Mouse (Mus musculus): ENCODE data around the gene Dclk1. TPM values are rescaled to one million over a fixed set of nuclear protein-coding genes. Genes with fewer than 3 reads are reported as not detected.

The Dclk1 gene
- polyA plus RNA-seq, 1 experiment from 2014 or later: 4.4 TPM

- 87% methylated on average over 12 of the region's 12 CpGs for WGBS
These were observed 4.6 kb downstream of the Dclk1 start for GRCm38 (mm10) chr3:55246618-55247272.

GRCm38 (mm10) chr3:55248048-55248447 is 5.9 kb downstream of the Dclk1 start:
- 74% methylated on average over 3 of the region's 3 CpGs for WGBS
- H3K27ac ChIP-seq (replicated peaks): no peak overlapping the region
- no peak overlapping the region for H3K4me3 ChIP-seq (ENCODE audit: low read depth, low read length)
- DNase-seq (ENCODE audit: low spot score): no peak
- H3K9ac ChIP-seq (ENCODE audit: low read length): no peak overlapping the region
- H3K4me2 ChIP-seq (replicated peaks; ENCODE audit: low read depth): no peak overlapping the region
- no peak for ATAC-seq (ENCODE audit: low FRiP score, low TSS enrichment)
- H3K9me3 ChIP-seq (ENCODE audit: control insufficient read depth, low read length): no peaks in the 10 kb centered on the region
- H3K27me3 ChIP-seq (ENCODE audit: control insufficient read depth, insufficient read depth, low read length): no peaks in the 10 kb centered on the region
- no peaks in the 10 kb centered on the region for H3K4me1 ChIP-seq (replicated peaks; ENCODE audit: control insufficient read depth, insufficient read depth)
- H3K36me3 ChIP-seq (ENCODE audit: control insufficient read depth, insufficient read depth, low read length): no peaks in the 10 kb centered on the region
- TF ChIP-seq EP300 (optimal IDR thresholded peaks at IDR 0.05): no peak
- TF ChIP-seq CTCF (IDR thresholded peaks at IDR 0.05; ENCODE audit: low read depth): no peak

More at GRCm38 (mm10) chr3:55246618-55247272, 4.6 kb downstream of the Dclk1 start:
- DNase-seq (ENCODE audit: low spot score) (no peak), ATAC-seq (ENCODE audit: low FRiP score, low TSS enrichment) (no peak)
- Histone ChIP-seq H3K27ac (replicated peaks) (no peak overlapping the region), H3K27me3 (ENCODE audit: control insufficient read depth, insufficient read depth, low read length) (no peaks in the 10 kb centered on the region), H3K4me3 (ENCODE audit: low read depth, low read length) (no peak overlapping the region), H3K4me1 (replicated peaks; ENCODE audit: control insufficient read depth, insufficient read depth) (no peaks in the 10 kb centered on the region), H3K9ac (ENCODE audit: low read length) (no peak overlapping the region), H3K4me2 (replicated peaks; ENCODE audit: low read depth) (no peak overlapping the region), H3K9me3 (ENCODE audit: control insufficient read depth, low read length) (no peaks in the 10 kb centered on the region), H3K36me3 (ENCODE audit: control insufficient read depth, insufficient read depth, low read length) (no peaks in the 10 kb centered on the region)
- no peak for TF ChIP-seq EP300 (optimal IDR thresholded peaks at IDR 0.05)
- TF ChIP-seq CTCF (IDR thresholded peaks at IDR 0.05; ENCODE audit: low read depth): no peak

GRCm38 (mm10) chr3:55248508-55248907 is 6.3 kb downstream of the Dclk1 start:
- Histone ChIP-seq H3K9me3 (ENCODE audit: control insufficient read depth, low read length) (no peaks in the 10 kb centered on the region), H3K27ac (replicated peaks) (no peak overlapping the region), H3K9ac (ENCODE audit: low read length) (no peak overlapping the region), H3K4me2 (replicated peaks; ENCODE audit: low read depth) (no peak overlapping the region), H3K4me3 (ENCODE audit: low read depth, low read length) (no peak overlapping the region), H3K36me3 (ENCODE audit: control insufficient read depth, insufficient read depth, low read length) (no peaks in the 10 kb centered on the region), H3K4me1 (replicated peaks; ENCODE audit: control insufficient read depth, insufficient read depth) (no peaks in the 10 kb centered on the region), H3K27me3 (ENCODE audit: control insufficient read depth, insufficient read depth, low read length) (no peaks in the 10 kb centered on the region)
- no peak for TF ChIP-seq EP300 (optimal IDR thresholded peaks at IDR 0.05)
- TF ChIP-seq CTCF (IDR thresholded peaks at IDR 0.05; ENCODE audit: low read depth): no peak
- 55% methylated on average over 6 of the region's 6 CpGs for WGBS
- DNase-seq (ENCODE audit: low spot score) (no peak), ATAC-seq (ENCODE audit: low FRiP score, low TSS enrichment) (no peak)

GRCm38 (mm10) chr3:55250631-55251030 is 8.5 kb downstream of the Dclk1 start:
- Histone ChIP-seq H3K27me3 (ENCODE audit: control insufficient read depth, insufficient read depth, low read length) (no peaks in the 10 kb centered on the region), H3K4me2 (replicated peaks; ENCODE audit: low read depth) (no peak overlapping the region), H3K4me3 (ENCODE audit: low read depth, low read length) (no peak overlapping the region), H3K36me3 (ENCODE audit: control insufficient read depth, insufficient read depth, low read length) (no peaks in the 10 kb centered on the region), H3K9ac (ENCODE audit: low read length) (no peak overlapping the region), H3K4me1 (replicated peaks; ENCODE audit: control insufficient read depth, insufficient read depth) (no peaks in the 10 kb centered on the region), H3K27ac (replicated peaks) (no peak overlapping the region), H3K9me3 (ENCODE audit: control insufficient read depth, low read length) (no peaks in the 10 kb centered on the region)
- TF ChIP-seq EP300 (optimal IDR thresholded peaks at IDR 0.05) (no peak), CTCF (IDR thresholded peaks at IDR 0.05; ENCODE audit: low read depth) (no peak)
- ATAC-seq (ENCODE audit: low FRiP score, low TSS enrichment) (no peak), DNase-seq (ENCODE audit: low spot score) (no peak)
- WGBS: 78% methylated on average over 2 of the region's 2 CpGs

GRCm38 (mm10) chr3:55260139-55260538 is 18.0 kb downstream of the Dclk1 start:
- Histone ChIP-seq H3K4me1 (replicated peaks; ENCODE audit: control insufficient read depth, insufficient read depth) (no peaks in the 10 kb centered on the region), H3K9me3 (ENCODE audit: control insufficient read depth, low read length) (no peaks in the 10 kb centered on the region), H3K27me3 (ENCODE audit: control insufficient read depth, insufficient read depth, low read length) (no peaks in the 10 kb centered on the region), H3K27ac (replicated peaks) (no peak overlapping the region), H3K4me3 (ENCODE audit: low read depth, low read length) (no peak overlapping the region), H3K36me3 (ENCODE audit: control insufficient read depth, insufficient read depth, low read length) (no peaks in the 10 kb centered on the region), H3K4me2 (replicated peaks; ENCODE audit: low read depth) (no peak overlapping the region), H3K9ac (ENCODE audit: low read length) (no peak overlapping the region)
- ATAC-seq (ENCODE audit: low FRiP score, low TSS enrichment): no peak
- TF ChIP-seq CTCF (IDR thresholded peaks at IDR 0.05; ENCODE audit: low read depth): no peak
- TF ChIP-seq EP300 (optimal IDR thresholded peaks at IDR 0.05): no peak
- no peak for DNase-seq (ENCODE audit: low spot score)
- WGBS: 63% methylated on average over 7 of the region's 7 CpGs

- 82% methylated on average over 5 of the region's 5 CpGs for WGBS
- H3K4me2 ChIP-seq (replicated peaks; ENCODE audit: low read depth): no peak overlapping the region
- H3K27ac ChIP-seq (replicated peaks): no peak overlapping the region
- H3K9ac ChIP-seq (ENCODE audit: low read length): no peak overlapping the region
- no peaks in the 10 kb centered on the region for H3K27me3 ChIP-seq (ENCODE audit: control insufficient read depth, insufficient read depth, low read length)
- H3K4me1 ChIP-seq (replicated peaks; ENCODE audit: control insufficient read depth, insufficient read depth): no peaks in the 10 kb centered on the region
- no peak overlapping the region for H3K4me3 ChIP-seq (ENCODE audit: low read depth, low read length)
- TF ChIP-seq EP300 (optimal IDR thresholded peaks at IDR 0.05) (no peak), CTCF (IDR thresholded peaks at IDR 0.05; ENCODE audit: low read depth) (no peak)
- DNase-seq (ENCODE audit: low spot score) (no peak), ATAC-seq (ENCODE audit: low FRiP score, low TSS enrichment) (no peak)
- H3K36me3 ChIP-seq (ENCODE audit: control insufficient read depth, insufficient read depth, low read length): no peaks in the 10 kb centered on the region
- no peaks in the 10 kb centered on the region for H3K9me3 ChIP-seq (ENCODE audit: control insufficient read depth, low read length)
These were observed 23.9 kb downstream of the Dclk1 start for GRCm38 (mm10) chr3:55266091-55266490.
